Mouse (Mus musculus) myocyte (in vitro differentiated cells): Measurements from ENCODE around the gene Ptprg.

Experiments used
- E2F4 ChIP-seq: IDR thresholded peaks from one replicate; pipeline ENCODE4 v1.6.1; 2011; ENCODE audit warnings: mild to moderate bottlenecking, control low read depth, moderate library complexity; ENCODE audit not compliant: insufficient read depth
- MAX ChIP-seq: IDR thresholded peaks from one replicate; pipeline ENCODE4 v1.6.1; 2011; ENCODE audit warnings: low read depth, mild to moderate bottlenecking, control low read depth
- POLR2A ChIP-seq: IDR thresholded peaks from one replicate; pipeline ENCODE4 v1.6.1; 2011; ENCODE audit warnings: low read depth, mild to moderate bottlenecking, control low read depth, moderate library complexity; ENCODE audit not compliant: insufficient read length
- POLR2AphosphoS2 ChIP-seq: IDR thresholded peaks from one replicate; pipeline ENCODE4 v1.6.1; 2011; ENCODE audit warnings: low read depth, control low read depth; ENCODE audit not compliant: insufficient read length
- TCF12 ChIP-seq: IDR thresholded peaks from one replicate; pipeline ENCODE4 v1.6.1; 2011; ENCODE audit warnings: mild to moderate bottlenecking, control low read depth; ENCODE audit not compliant: poor library complexity, insufficient read depth, severe bottlenecking
- USF1 ChIP-seq: IDR thresholded peaks from one replicate; pipeline ENCODE4 v1.6.1; 2011; ENCODE audit warnings: low read depth, mild to moderate bottlenecking, control low read depth, moderate library complexity

DNA sequence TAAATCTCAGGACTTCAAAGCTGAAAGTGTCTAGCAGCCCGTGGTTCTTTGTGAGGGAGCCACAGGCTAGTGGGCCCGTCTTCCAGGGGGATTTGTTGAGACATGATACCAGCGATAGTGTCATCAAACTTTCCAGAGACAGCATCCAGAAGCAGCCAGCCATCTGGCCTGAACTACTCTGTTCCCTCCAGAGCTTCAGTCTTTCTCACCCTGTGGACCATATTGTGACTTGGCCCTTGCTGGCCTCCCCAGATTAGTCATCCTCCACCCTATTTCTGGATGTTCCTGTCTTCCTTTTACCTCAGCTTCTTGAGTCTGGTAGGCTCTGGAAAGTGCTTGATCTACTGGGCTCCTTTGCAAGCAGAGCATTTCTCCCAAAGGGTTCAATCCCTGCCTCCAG, 333.1 kb downstream of the Ptprg start:
- no peak for TF ChIP-seq TCF12
- no peak for TF ChIP-seq POLR2AphosphoS2
- TF ChIP-seq POLR2A, result no peak
- no peak for TF ChIP-seq E2F4
- no peak for TF ChIP-seq USF1
- TF ChIP-seq MAX, result no peak
